Mouse (Mus musculus): Measurements from ENCODE around the gene Fgfr2. TPM values are rescaled to one million over a fixed set of nuclear protein-coding genes. Genes with fewer than 3 reads are reported as not detected.

Fgfr2 gene
- polyA plus RNA-seq, 1 experiment from 2014 or later: not detected

DNA sequence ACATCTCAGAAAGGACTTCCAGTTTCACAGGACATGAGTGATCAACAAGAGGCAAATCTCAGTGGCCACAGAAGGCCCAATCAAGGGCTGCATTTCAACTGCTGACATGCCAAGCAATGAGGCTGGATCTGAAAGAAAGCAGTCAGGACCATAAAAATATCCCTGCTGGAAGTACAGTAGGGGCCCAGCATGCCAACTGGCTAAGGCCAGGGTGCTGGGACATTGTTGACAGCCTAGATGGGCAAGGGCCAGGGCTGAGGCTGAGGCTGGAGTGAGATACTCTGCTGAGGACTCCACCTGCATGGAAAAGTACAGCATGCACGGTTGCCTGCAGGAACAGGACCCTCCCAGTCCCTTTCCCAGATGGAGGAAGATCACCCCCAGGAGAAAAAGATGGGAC, 926.6 kb downstream of the Fgfr2 start:
- H3K27ac ChIP-seq: no peak overlapping the region
- 67% methylated on average over 1 of the region's 1 CpGs for WGBS (ENCODE audit: missing documents)
- no peaks in the 10 kb centered on the region for H3K36me3 ChIP-seq (ENCODE audit: inconsistent target)
- H3K79me2 ChIP-seq (ENCODE audit: inconsistent target): no peaks in the 10 kb centered on the region
- no peak overlapping the region for H3K4me3 ChIP-seq (ENCODE audit: inconsistent target)

DNA sequence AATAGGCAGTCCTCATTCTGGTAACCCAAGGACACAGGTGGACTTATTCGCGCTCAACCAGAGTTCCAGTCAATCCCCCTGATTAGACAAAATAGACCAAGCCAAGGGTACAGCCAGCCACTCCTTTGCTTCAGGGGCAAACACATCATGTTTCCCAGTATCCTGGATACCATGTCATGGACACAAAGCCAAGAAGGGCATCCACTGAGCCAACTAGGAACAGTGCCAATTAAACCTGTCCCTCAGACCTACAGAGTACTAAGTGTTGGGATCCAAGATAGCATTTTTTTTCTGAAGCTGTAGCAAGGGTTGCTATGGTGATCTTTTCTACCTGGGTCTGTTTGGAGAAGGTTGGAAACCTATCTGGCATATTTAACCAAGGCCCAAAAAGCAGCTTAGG, 929.5 kb downstream of the Fgfr2 start:
- Histone ChIP-seq H3K36me3 (ENCODE audit: inconsistent target) (no peaks in the 10 kb centered on the region), H3K79me2 (ENCODE audit: inconsistent target) (no peaks in the 10 kb centered on the region), H3K27ac (no peak overlapping the region), H3K4me3 (ENCODE audit: inconsistent target) (no peak overlapping the region)
- 90% methylated on average over 2 of the region's 2 CpGs for WGBS (ENCODE audit: missing documents)

DNA sequence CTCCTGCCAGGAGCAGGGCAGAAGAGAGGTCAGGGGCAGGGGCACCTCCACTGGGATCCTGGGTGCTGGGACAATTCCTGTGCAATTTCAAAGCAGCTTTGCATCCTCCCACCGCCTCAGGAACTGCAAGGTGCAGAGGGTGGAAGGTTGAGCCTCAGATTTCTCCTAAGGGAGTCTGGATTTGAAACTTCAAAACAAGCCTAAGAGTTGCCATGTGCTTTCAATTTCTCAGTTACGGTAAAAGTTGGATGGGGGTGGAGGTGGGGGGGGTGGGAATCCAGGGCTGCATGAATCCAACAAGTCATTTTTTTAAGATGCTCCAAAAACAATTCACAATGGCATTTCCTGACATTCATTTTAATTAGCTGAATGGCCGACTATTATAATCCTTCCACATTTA, 935.7 kb downstream of the Fgfr2 start:
- Histone ChIP-seq H3K4me3 (ENCODE audit: inconsistent target) (no peak overlapping the region), H3K79me2 (ENCODE audit: inconsistent target) (no peaks in the 10 kb centered on the region), H3K36me3 (ENCODE audit: inconsistent target) (no peaks in the 10 kb centered on the region), H3K27ac (no peak overlapping the region)
- WGBS (ENCODE audit: missing documents): 74% methylated on average over 3 of the region's 3 CpGs

DNA sequence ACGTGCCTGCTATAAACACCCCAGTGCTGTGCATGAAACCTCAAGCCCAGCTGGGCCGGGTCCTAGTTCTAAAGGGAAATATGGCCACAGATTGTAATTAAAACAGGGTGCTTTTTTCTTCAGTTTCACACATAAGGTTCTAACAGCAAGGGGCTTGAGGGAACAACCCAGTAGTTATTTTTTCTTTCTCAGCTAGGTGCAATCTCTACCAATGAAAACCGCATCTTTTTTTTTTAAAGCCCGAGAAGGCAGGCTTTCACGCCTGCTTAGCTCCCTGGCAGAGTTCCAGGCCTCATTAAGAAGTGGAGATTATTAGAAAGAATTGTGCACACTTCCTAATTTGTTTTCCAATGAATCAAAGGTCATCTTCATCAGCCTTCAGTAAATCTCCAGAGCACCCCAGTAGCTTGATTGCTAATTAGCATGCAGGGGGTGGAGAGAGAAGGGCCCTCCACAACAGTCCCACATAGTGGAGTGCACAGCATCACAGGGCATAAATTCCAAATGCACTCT, 939.2 kb downstream of the Fgfr2 start:
- 75% methylated on average over 5 of the region's 5 CpGs for WGBS (ENCODE audit: missing documents)
- Histone ChIP-seq H3K27ac (no peak overlapping the region), H3K36me3 (ENCODE audit: inconsistent target) (no peaks in the 10 kb centered on the region), H3K4me3 (ENCODE audit: inconsistent target) (no peak overlapping the region), H3K79me2 (ENCODE audit: inconsistent target) (no peaks in the 10 kb centered on the region)

DNA sequence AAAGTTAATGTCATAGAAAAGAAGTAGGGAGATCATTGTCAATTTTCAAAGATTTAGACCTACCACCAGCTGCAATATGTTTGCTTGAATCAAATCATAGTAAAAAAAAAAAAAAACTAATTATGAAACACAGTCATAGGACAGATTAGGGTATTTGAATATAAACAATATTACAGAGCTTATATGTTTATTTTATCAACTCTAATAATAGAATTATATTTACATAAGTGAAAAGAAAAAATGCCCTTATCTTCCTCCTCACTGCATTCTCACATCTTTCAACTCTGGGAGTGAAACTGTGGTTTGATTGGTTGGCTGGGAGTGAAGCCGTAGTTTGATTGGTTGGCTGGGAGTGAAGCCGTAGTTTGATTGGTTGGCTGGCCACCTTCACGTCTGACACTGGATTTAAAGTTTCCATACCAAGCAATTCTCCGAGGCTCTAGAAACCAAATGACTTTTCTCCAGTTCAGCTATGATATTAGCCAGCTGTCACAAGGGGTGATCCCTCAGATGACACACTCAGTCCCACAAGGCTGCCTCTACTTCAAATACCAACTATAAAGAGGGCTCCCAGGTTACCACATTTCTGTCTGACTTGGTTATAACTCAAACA, 941.5 kb downstream of the Fgfr2 start:
- no peaks in the 10 kb centered on the region for H3K79me2 ChIP-seq (ENCODE audit: inconsistent target)
- 90% methylated on average over 4 of the region's 4 CpGs for WGBS (ENCODE audit: missing documents)
- H3K27ac ChIP-seq: no peak overlapping the region
- no peaks in the 10 kb centered on the region for H3K36me3 ChIP-seq (ENCODE audit: inconsistent target)
- no peak overlapping the region for H3K4me3 ChIP-seq (ENCODE audit: inconsistent target)

DNA sequence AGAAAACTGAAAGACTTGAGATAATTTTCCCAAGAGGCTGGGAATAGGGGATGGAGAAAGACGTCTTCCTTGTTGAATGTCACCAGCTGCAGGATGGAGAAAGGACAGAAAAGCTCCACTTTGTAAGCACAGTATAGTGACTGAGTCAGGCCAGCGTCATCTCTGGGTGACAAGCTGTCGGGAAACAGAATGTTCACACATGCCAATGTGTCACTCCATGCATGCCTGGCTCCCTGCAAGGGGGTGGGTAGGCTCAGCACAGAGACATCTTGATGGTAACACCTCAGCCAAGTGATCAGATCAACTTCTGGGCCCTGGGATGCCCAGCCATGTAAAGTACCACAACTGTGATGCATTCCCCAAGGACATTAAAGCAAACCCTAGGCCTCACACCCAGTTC, 942.1 kb downstream of the Fgfr2 start:
- 95% methylated on average over 3 of the region's 3 CpGs for WGBS (ENCODE audit: missing documents)
- Histone ChIP-seq H3K79me2 (ENCODE audit: inconsistent target) (no peaks in the 10 kb centered on the region), H3K27ac (no peak overlapping the region), H3K4me3 (ENCODE audit: inconsistent target) (no peak overlapping the region), H3K36me3 (ENCODE audit: inconsistent target) (no peaks in the 10 kb centered on the region)

DNA sequence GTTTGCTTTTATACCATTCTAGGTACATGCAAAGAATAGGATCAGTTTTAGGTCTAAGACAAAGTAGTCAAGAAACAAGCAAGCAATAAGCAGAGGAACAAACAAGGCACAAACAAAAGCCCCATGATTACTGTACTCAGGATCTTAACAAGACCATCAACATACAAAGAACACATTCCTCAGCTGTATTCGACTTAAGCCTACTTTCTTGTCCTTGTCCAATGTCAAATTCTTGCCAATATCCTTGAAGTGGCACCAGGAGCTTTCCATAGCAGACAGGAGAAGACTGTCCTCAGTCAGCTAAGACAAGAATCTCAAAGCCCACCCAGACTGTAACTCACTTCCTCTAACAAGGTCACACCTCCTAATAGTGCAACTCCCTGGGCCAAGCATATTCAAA, 944.1 kb downstream of the Fgfr2 start:
- no peaks in the 10 kb centered on the region for H3K79me2 ChIP-seq (ENCODE audit: inconsistent target)
- 45% methylated on average over 1 of the region's 1 CpGs for WGBS (ENCODE audit: missing documents)
- no peak overlapping the region for H3K27ac ChIP-seq
- no peaks in the 10 kb centered on the region for H3K36me3 ChIP-seq (ENCODE audit: inconsistent target)
- H3K4me3 ChIP-seq (ENCODE audit: inconsistent target): no peak overlapping the region

DNA sequence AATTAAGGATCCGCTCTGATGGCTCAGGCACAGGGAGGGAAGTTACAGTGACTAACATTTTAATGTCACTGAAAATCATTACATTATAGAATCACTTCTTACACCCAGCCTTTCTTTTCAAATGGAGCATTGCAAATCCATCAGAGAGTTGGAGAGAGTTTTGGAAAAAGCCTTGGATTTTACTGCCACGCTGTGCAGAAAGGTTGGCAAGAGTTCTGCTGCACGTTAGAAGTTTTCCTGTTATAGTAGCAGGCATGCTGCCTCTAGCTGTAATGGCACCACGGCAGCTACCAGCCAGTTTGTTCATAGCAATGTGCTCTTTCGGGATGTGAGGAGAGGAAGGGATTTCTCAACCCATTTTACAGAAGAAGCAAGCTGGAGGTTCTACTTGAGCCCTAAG, 948.4 kb downstream of the Fgfr2 start:
- Histone ChIP-seq H3K36me3 (ENCODE audit: inconsistent target) (no peaks in the 10 kb centered on the region), H3K4me3 (ENCODE audit: inconsistent target) (no peak overlapping the region), H3K79me2 (ENCODE audit: inconsistent target) (no peaks in the 10 kb centered on the region), H3K27ac (no peak overlapping the region)
- WGBS (ENCODE audit: missing documents): 88% methylated on average over 5 of the region's 5 CpGs

DNA sequence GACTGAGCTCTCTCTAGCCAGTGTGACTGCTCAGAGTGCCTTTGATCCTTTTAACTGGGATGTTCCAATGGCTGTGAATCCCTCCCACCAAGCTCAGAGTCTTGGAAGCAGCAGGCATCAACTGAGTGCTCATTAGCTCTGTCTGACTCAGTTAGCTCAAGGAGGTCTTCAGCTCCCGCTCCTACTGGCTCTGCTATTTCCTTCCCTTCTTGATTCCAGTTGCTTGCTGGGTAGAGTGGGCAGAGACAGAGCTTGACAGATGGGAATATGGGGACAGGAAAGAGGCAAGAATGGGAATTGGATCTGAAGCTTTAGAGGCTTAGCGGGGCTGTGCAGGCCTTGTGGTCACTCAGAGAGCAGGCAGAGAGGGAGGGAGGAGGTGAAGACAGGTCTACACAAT, 948.9 kb downstream of the Fgfr2 start:
- H3K4me3 ChIP-seq (ENCODE audit: inconsistent target): no peak overlapping the region
- H3K36me3 ChIP-seq (ENCODE audit: inconsistent target): no peaks in the 10 kb centered on the region
- H3K79me2 ChIP-seq (ENCODE audit: inconsistent target): no peaks in the 10 kb centered on the region
- 68% methylated on average over 2 of the region's 2 CpGs for WGBS (ENCODE audit: missing documents)
- no peak overlapping the region for H3K27ac ChIP-seq

DNA sequence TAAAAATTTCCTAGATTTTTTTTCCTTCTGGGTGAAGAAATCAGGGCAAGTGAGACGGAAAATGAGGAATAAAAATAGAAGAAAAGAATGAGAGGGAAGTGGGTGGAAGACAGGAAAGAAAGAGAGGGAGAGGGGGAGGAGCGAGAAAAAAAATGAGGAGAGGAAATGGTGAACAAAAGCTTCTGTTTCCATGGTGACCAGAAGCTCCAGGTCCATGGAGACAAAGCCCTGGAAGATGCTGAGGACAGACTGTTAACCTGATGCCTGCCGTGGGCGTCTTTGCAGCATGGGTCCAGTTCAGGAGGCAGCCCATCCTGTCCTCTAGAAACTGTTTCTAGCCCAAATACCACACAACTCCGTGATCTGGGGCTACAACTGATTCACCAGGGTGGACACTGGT, 950.9 kb downstream of the Fgfr2 start:
- Histone ChIP-seq H3K4me3 (ENCODE audit: inconsistent target) (no peak overlapping the region), H3K79me2 (ENCODE audit: inconsistent target) (no peaks in the 10 kb centered on the region), H3K27ac (no peak overlapping the region), H3K36me3 (ENCODE audit: inconsistent target) (no peaks in the 10 kb centered on the region)
- WGBS (ENCODE audit: missing documents): 72% methylated on average over 5 of the region's 5 CpGs

DNA sequence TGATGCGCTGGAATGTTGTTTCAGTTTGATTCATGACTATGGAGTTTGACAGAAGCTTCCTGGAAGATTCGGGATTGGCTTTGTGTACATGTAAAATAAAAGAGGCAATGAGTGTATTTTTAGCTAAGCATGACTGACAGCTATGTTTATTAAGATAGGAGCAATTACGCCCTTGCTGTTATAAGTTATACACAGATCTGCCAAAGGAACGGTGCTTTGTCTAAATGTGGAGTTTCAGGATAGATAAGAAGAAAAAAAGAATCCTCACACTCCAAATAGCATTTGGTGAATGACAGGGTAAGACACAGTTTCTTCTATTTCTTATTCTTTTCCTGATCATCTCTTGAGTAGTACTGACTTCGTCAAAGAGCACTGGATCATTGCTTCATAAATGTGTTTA, 951.4 kb downstream of the Fgfr2 start:
- Histone ChIP-seq H3K4me3 (ENCODE audit: inconsistent target) (no peak overlapping the region), H3K36me3 (ENCODE audit: inconsistent target) (no peaks in the 10 kb centered on the region), H3K27ac (no peak overlapping the region), H3K79me2 (ENCODE audit: inconsistent target) (no peaks in the 10 kb centered on the region)
- WGBS (ENCODE audit: missing documents): 88% methylated on average over 5 of the region's 5 CpGs

DNA sequence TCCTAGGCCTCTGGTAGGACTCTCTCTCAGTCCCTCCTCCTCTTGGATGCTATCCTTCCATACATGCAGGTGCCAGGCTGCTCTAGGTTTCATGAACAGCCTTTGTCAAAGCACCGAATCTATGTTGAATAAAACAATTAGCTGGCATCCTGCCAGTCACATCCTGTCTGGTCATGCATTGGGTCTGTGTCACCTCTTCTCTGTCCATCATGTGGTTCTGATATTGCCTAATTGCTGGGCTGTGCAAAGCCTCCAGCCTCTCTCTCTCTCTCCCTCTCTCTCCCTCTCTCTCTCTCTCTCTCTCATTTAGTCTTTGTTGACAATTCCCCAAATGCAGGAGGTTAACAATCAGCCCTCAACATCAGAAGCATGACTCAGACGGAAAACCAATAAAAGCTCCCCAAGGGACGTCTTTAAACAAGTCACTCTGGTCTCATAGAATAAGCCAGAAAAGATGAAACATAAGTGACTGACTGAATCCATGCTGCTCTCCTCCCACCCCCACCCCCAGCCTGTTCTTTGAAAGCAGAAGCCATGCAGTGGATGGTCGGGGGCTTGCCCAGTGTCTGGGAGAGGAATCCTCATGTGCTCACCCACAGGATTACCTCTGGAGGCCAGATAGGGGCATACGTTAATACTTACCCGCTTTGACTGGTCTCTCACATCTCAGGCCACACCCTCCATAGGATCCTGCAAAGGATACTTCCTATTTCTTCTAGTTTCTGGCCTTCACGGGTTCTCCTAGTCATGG, 953.6 kb downstream of the Fgfr2 start:
- 59% methylated on average over 7 of the region's 7 CpGs for WGBS (ENCODE audit: missing documents)
- Histone ChIP-seq H3K27ac (no peak overlapping the region), H3K79me2 (ENCODE audit: inconsistent target) (no peaks in the 10 kb centered on the region), H3K36me3 (ENCODE audit: inconsistent target) (no peaks in the 10 kb centered on the region), H3K4me3 (ENCODE audit: inconsistent target) (no peak overlapping the region)

DNA sequence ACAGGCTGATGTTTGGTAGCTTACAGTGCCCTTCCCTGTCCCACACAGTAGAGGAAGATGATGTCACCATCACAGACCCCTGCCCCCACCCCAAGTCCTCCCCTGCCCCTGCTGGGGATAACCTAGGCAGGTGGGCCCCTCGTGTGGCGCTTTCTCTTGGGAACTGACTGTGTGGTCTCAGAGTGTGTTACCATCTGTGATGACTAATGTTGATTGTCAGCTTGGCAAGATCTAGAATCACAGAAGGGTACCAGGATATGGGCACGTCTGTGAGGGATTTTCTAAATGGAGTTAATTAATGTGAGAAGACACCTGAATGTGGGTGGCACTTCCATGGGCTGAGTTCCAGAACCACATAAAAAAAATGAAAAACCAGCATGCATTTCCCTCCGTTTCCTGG, 955.9 kb downstream of the Fgfr2 start:
- no peak overlapping the region for H3K27ac ChIP-seq
- H3K36me3 ChIP-seq (ENCODE audit: inconsistent target): no peaks in the 10 kb centered on the region
- no peaks in the 10 kb centered on the region for H3K79me2 ChIP-seq (ENCODE audit: inconsistent target)
- H3K4me3 ChIP-seq (ENCODE audit: inconsistent target): no peak overlapping the region
- WGBS (ENCODE audit: missing documents): 77% methylated on average over 4 of the region's 4 CpGs

DNA sequence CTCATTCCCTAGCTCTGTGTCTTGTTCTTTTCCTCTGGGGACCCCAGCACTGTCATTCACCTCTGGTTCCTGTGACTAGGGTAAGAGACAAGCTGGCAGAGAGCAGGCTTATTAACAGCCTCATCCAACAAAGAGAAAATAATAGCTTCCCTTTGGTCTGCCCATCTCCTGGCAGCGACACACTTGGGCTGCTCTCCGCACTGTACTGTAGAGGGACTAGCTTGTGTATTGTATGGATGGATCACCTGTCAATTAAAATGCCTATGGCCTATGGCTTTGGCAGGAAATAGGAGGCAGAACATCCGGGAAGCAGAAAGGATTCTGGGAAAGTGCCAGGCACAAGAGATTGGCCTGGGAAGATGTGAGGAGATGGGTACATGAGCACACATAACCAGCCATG, 960.9 kb downstream of the Fgfr2 start:
- WGBS (ENCODE audit: missing documents): 90% methylated on average over 3 of the region's 3 CpGs
- H3K36me3 ChIP-seq (ENCODE audit: inconsistent target): no peaks in the 10 kb centered on the region
- no peak overlapping the region for H3K4me3 ChIP-seq (ENCODE audit: inconsistent target)
- H3K27ac ChIP-seq: no peak overlapping the region
- H3K79me2 ChIP-seq (ENCODE audit: inconsistent target): no peaks in the 10 kb centered on the region

DNA sequence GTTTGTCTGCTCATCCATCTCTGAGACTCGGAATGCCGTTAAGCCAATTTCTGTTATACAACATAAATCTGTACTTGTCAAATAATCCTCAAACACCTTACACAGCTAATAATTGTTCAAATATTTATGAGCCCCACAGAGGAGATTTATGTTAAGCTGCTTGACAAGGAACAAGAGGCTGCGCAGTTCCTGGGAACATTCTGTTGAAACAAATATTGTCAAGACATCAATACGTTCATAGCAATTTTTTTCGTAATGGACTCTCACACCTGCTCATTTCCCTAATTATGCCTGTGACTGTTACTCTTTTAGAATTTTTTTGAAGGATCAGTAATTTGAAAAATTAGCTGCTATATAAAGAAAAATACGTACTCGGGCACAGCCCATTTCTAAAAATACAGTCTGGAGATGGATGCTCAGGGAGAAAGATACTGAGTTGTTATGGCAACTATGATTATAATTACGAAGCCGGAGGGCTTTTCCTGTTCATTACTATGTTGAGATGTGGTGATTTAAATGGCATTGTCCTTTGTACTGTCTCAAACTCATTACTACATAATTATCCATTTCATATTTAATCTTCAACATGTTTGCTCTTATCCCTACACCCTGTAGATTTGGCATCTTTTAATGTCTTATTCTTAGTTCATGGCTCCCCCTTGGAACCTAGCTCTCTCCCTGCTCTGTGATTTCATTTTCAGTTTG, 964.7 kb downstream of the Fgfr2 start:
- 91% methylated on average over 9 of the region's 9 CpGs for WGBS (ENCODE audit: missing documents)
- H3K79me2 ChIP-seq (ENCODE audit: inconsistent target): no peaks in the 10 kb centered on the region
- H3K36me3 ChIP-seq (ENCODE audit: inconsistent target): no peaks in the 10 kb centered on the region
- no peak overlapping the region for H3K27ac ChIP-seq
- H3K4me3 ChIP-seq (ENCODE audit: inconsistent target): no peak overlapping the region

All from macrophage (primary cell).